Mouse (Mus musculus) brain, embryonic 14.5 days (tissue): ENCODE data around the gene 6330409D20Rik.
A peak's percentile ranks its signal among the peaks of the same experiment; 100 is the strongest.

ENCODE experiments used
- CTCF ChIP-seq: fragments of 200-500 bp; IDR thresholded peaks from 2 replicates; pipeline ENCODE4 v1.5.1; 2012; ENCODE audit warnings: inconsistent platforms, mild to moderate bottlenecking, moderate library complexity, borderline replicate concordance; ENCODE audit not compliant: insufficient read depth, insufficient read length; ENCODE audit errors: extremely low read depth
- POLR2A ChIP-seq: fragments of 200-500 bp; IDR thresholded peaks from 2 replicates; pipeline ENCODE4 v1.6.1; 2012; ENCODE audit warnings: mild to moderate bottlenecking, inconsistent platforms, borderline replicate concordance; ENCODE audit not compliant: poor library complexity, insufficient read depth, insufficient read length, severe bottlenecking; ENCODE audit errors: extremely low read depth

DNA sequence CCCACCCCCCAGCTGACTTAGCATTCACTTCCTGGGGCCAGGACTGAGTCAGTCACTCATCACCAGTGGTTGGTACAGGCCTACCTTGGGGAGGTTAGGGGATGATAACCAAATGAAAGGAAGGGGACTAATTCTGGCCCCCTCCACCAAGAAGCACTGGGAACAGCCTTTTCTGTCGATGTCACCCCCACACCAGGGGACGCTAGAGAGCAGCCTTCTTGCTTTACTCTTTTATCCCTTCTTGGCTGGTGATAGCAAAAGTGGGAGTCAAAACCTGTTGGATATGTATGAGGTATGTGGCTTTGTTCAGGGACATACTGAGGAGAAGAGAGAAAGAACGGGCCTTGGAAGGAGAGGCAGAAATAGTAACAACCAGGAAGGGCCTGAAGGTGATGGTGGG lies 22.5 kb upstream of the 6330409D20Rik start:
- no peak for TF ChIP-seq POLR2A
- TF ChIP-seq CTCF: peak; percentile 12; the same call in 1 of the 2 replicates
